Mouse (Mus musculus) forebrain, embryonic 16.5 days (tissue): ENCODE measurements at regions not wholly inside any gene's neighbourhood (a gene's known extent, or its start where the extent isn't known, plus 50 kb on each side); places are given as distances from the start of the nearest gene placed in this dataset.

Experiments
- ATAC-seq: fragments of 200-750 bp; cut with Nextera tagmentation; 2 replicates; pipeline ENCODE4 v1.8.0; 2017; ENCODE audit warnings: mild to moderate bottlenecking, moderate library complexity
- H3K27ac ChIP-seq: fragments of 300-500 bp; sonication (generic); 2 replicates; pipeline ENCODE4 v1.5.1; 2014; ENCODE audit warnings: low read length, control low read depth
- H3K27me3 ChIP-seq: fragments of 300-500 bp; sonication (generic); replicated peaks from 2 replicates; pipeline ENCODE4 v1.6.1; 2014; ENCODE audit warnings: low read length; ENCODE audit not compliant: control insufficient read depth, insufficient read depth
- H3K36me3 ChIP-seq: fragments of 300-500 bp; sonication (generic); 2 replicates; pipeline ENCODE4 v1.6.1; 2014; ENCODE audit not compliant: control insufficient read depth, insufficient read depth
- H3K4me1 ChIP-seq: fragments of 300-500 bp; sonication (generic); replicated peaks from 2 replicates; pipeline ENCODE4 v1.6.1; 2014; ENCODE audit warnings: low read length; ENCODE audit not compliant: control insufficient read depth, insufficient read depth
- H3K4me2 ChIP-seq: fragments of 300-500 bp; sonication (generic); 2 replicates; pipeline ENCODE4 v1.6.1; 2014; ENCODE audit warnings: mild to moderate bottlenecking, low read length, control low read depth
- H3K4me3 ChIP-seq: fragments of 300-500 bp; sonication (generic); replicated peaks from 2 replicates; pipeline ENCODE4 v1.5.1; 2014; ENCODE audit warnings: mild to moderate bottlenecking, low read length, control low read depth
- H3K9ac ChIP-seq: fragments of 300-500 bp; sonication (generic); replicated peaks from 2 replicates; pipeline ENCODE4 v1.6.1; 2014; ENCODE audit warnings: low read depth, low read length, control low read depth
- H3K9me3 ChIP-seq: fragments of 300-500 bp; sonication (generic); 2 replicates; pipeline ENCODE4 v1.6.1; 2016; ENCODE audit warnings: low read length; ENCODE audit not compliant: control insufficient read depth
- WGBS: fragments of 180-500 bp; shearing (Covaris S2); extraction: QIAGEN DNeasy Blood & Tissue Kit; methylation state at CpG from one replicate; pipeline ENCODE4 v1.1.7; 2014; 5-methylcytosine and 5-hydroxymethylcytosine counted together

- no peak overlapping the region for H3K27ac ChIP-seq
- H3K9me3 ChIP-seq = no peaks in the 10 kb centered on the region; the same call in 1 of the 2 replicates
- no peak overlapping the region for H3K9ac ChIP-seq
- H3K4me2 ChIP-seq = no peak overlapping the region
- ATAC-seq = peak; percentile 69
- 50% methylated on average over 7 of the region's 7 CpGs for WGBS
- H3K36me3 ChIP-seq = no peaks in the 10 kb centered on the region
- no peak overlapping the region for H3K4me3 ChIP-seq
- no peaks in the 10 kb centered on the region for H3K27me3 ChIP-seq
- 0 out of 2 replicates have a peak, but pooled peaks cover 2% of the 10 kb centered on the region for H3K4me1 ChIP-seq
These were observed 56.8 kb upstream of the Edn1 start for GRCm38 (mm10) chr13:42244240-42245086.

DNA sequence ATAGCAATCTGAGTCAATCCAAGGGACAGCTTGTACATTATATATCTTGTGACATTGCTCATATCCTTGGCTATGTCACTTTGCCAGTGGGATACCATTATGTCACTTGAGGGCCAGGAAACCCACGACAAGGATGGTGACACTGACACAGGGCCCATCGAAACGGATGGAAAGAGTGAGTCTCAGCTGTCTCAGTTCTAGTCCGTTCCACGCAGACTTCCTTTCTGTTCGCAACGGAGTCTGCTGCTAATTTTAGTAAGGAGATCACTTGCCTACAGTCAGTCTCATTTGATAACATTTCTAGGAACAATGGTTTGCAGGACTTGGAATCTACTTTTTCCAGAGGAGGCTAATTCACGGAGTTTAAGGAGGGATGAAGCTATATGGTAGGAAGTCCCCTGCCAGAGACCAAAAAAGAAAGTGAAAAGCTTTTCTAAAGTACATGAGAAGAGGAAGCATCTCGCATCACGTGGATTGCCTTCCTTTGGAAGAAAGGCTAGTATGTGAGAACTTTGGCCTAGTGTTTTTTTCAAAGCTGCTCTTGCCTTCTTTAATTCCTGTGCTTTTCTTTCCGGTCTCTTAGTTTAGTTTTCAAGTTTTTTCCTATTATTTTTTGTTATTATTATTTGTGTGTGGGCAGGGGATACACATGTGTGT lies 55.4 kb upstream of the Edn1 start:
- no peak for ATAC-seq
- 87% methylated on average over 11 of the region's 11 CpGs for WGBS
- Histone ChIP-seq H3K4me1 (0 out of 2 replicates have a peak, but pooled peaks cover 2% of the 10 kb centered on the region), H3K4me2 (no peak overlapping the region), H3K9ac (no peak overlapping the region), H3K27ac (no peak overlapping the region), H3K27me3 (no peaks in the 10 kb centered on the region), H3K36me3 (no peaks in the 10 kb centered on the region), H3K9me3 (no peaks in the 10 kb centered on the region), H3K4me3 (no peak overlapping the region)
